Mouse (Mus musculus): Measurements from ENCODE around the gene Tmem165.
A peak's percentile ranks its signal among the peaks of the same experiment; 100 is the strongest.

Gene Tmem165

GRCm38 (mm10) chr5:76183750-76184261 is at the start of gene Tmem165:
TSS of gene Tmem165 (plus strand) at chr5:76183880.
- peak; percentile 88 for DNase-seq (ENCODE audit: low read depth, low spot score)

GRCm38 (mm10) chr5:76135644-76136043 is 48.0 kb upstream of the Tmem165 start:
- DNase-seq (ENCODE audit: low read depth, low spot score), result no peak

- no peak for DNase-seq (ENCODE audit: low read depth, low spot score)
Observed at GRCm38 (mm10) chr5:76136271-76136670, 47.4 kb upstream of the Tmem165 start.

- DNase-seq (ENCODE audit: low read depth, low spot score), result no peak
Observed at GRCm38 (mm10) chr5:76137586-76137985, 46.1 kb upstream of the Tmem165 start.

GRCm38 (mm10) chr5:76138071-76138470 is 45.6 kb upstream of the Tmem165 start:
- DNase-seq (ENCODE audit: low read depth, low spot score), result no peak

GRCm38 (mm10) chr5:76138512-76138911 is 45.2 kb upstream of the Tmem165 start:
- no peak for DNase-seq (ENCODE audit: low read depth, low spot score)

- DNase-seq (ENCODE audit: low read depth, low spot score), result no peak
Observed at GRCm38 (mm10) chr5:76139171-76139671, 44.5 kb upstream of the Tmem165 start.

GRCm38 (mm10) chr5:76139808-76140729 is 43.6 kb upstream of the Tmem165 start, which contains the start of gene Srd5a3:
TSS of gene Srd5a3 (plus strand) at chr5:76140271.
- DNase-seq (ENCODE audit: low read depth, low spot score), result peak; percentile 87

- DNase-seq (ENCODE audit: low read depth, low spot score), result no peak
Observed at GRCm38 (mm10) chr5:76140730-76141066, 43.0 kb upstream of the Tmem165 start.

GRCm38 (mm10) chr5:76143356-76143755 is 40.3 kb upstream of the Tmem165 start:
- DNase-seq (ENCODE audit: low read depth, low spot score), result no peak

GRCm38 (mm10) chr5:76146401-76146800 is 37.3 kb upstream of the Tmem165 start:
- DNase-seq (ENCODE audit: low read depth, low spot score), result no peak

GRCm38 (mm10) chr5:76149436-76149835 is 34.2 kb upstream of the Tmem165 start:
- no peak for DNase-seq (ENCODE audit: low read depth, low spot score)

GRCm38 (mm10) chr5:76152956-76153355 is 30.7 kb upstream of the Tmem165 start:
- DNase-seq (ENCODE audit: low read depth, low spot score), result no peak

GRCm38 (mm10) chr5:76153430-76153829 is 30.2 kb upstream of the Tmem165 start:
- DNase-seq (ENCODE audit: low read depth, low spot score), result no peak

GRCm38 (mm10) chr5:76154434-76155165 is 29.1 kb upstream of the Tmem165 start:
- no peak for DNase-seq (ENCODE audit: low read depth, low spot score)

- DNase-seq (ENCODE audit: low read depth, low spot score), result no peak
Observed at GRCm38 (mm10) chr5:76159555-76159954, 24.1 kb upstream of the Tmem165 start.

GRCm38 (mm10) chr5:76160086-76160485 is 23.6 kb upstream of the Tmem165 start:
- DNase-seq (ENCODE audit: low read depth, low spot score), result no peak

- DNase-seq (ENCODE audit: low read depth, low spot score), result no peak
Observed at GRCm38 (mm10) chr5:76161491-76161890, 22.2 kb upstream of the Tmem165 start.

- DNase-seq (ENCODE audit: low read depth, low spot score), result no peak
Observed at GRCm38 (mm10) chr5:76162926-76163325, 20.8 kb upstream of the Tmem165 start.

- no peak for DNase-seq (ENCODE audit: low read depth, low spot score)
Observed at GRCm38 (mm10) chr5:76163828-76164390, 19.8 kb upstream of the Tmem165 start.

GRCm38 (mm10) chr5:76164827-76165226 is 18.9 kb upstream of the Tmem165 start:
- DNase-seq (ENCODE audit: low read depth, low spot score), result no peak

- DNase-seq (ENCODE audit: low read depth, low spot score), result no peak
Observed at GRCm38 (mm10) chr5:76170522-76170921, 13.2 kb upstream of the Tmem165 start.

Measured in telencephalon, adult 2 months (tissue).